Mouse (Mus musculus) bone marrow macrophage, adult 2 months (primary cell): ENCODE data around the gene Olfr205.

ENCODE experiments used
- CTCF ChIP-seq: IDR thresholded peaks from 2 replicates; pipeline ENCODE4 v1.5.1; 2012; ENCODE audit warnings: low read depth, mild to moderate bottlenecking, low read length, moderate library complexity
- POLR2A ChIP-seq: IDR thresholded peaks from 2 replicates; pipeline ENCODE4 v1.6.1; 2012; ENCODE audit warnings: mild to moderate bottlenecking, low read depth, low read length, borderline replicate concordance

DNA sequence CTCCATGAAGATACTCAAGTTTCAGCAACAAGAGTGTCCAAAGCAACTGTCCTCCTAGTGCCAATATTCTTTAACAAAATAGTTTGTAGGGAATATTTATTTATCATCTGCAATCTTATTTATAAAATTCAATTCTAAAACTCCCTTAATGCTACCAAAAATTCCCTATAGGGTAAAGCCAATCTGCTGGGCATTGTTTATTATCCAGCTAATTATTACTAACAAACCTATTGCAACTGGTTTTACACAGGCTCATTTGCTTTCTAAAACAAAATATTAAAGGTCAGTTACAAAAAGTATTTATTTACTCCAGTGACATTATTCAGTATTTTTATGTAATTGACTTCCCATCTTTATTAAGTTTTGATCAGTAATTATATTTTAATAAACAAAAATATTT, 12.8 kb downstream of the Olfr205 start, which contains the start of gene Olfr204:
- no peak for TF ChIP-seq CTCF
- TF ChIP-seq POLR2A, result no peak
